Mouse (Mus musculus) layer of hippocampus, adult 9-11 months (tissue): ENCODE results near the gene Gucy2e.
A peak's percentile ranks its signal among the peaks of the same experiment; 100 is the strongest.

Experiments
- DNase-seq: peaks from one replicate; pipeline ENCODE4 v3.0.0; 2022

The Gucy2e gene

DNA sequence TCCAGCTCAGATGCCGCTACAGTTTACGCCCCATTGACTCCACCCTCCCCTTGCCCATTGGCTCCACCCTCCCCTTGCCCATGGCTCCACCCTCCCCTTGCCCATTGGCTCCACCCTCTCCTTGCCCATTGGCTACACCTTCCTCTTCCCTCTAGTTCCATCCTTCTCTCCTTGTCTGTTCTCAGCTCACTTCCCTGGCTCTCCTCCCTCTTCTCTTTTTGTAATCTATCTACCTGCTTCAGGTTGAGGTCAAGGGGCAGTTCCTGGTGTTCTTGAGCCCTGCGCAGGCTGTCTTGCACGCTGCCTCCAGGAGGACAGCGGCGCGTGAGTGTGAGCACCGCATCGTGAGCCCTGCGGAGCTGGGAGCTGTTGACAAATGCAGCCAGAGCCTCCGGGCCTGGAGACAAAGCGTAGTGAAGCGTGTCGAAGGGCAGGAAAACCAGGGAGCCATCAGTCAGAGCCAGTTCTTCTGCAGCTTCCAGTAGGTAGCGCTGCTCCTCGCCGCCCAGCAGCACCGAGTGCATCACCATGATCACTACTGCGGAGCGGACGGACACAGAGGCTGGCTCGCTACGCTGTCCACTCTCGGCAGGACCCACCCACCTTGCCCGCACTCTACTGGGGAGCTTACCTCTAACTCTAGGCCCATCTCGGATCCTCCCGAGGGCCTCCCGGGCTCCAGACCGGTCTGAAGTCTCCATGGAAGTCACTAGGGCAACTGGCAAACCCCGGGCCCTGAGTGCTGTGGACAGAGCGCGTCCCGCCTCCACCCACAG, 1.4 kb downstream of the Gucy2e start:
- DNase-seq = peak; percentile 78

DNA sequence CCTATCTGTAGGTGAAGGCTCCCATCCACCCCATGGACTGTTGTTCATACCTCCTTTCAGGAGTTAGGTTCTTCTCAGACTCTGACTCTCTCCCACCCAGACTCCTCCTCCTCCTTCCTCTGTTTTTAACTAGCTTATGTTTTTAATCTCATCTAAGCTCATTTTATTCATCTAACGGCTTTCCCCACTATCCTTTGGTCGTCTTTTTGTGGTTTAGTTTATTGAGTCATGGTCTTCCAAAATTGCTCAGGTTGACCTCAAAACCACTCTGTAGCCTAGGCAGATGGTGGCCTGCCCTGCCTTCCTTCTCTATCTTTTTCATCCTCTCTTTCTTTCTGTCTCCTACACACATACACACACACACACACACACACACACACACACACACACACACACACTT, 3.7 kb downstream of the Gucy2e start:
- no peak for DNase-seq

DNA sequence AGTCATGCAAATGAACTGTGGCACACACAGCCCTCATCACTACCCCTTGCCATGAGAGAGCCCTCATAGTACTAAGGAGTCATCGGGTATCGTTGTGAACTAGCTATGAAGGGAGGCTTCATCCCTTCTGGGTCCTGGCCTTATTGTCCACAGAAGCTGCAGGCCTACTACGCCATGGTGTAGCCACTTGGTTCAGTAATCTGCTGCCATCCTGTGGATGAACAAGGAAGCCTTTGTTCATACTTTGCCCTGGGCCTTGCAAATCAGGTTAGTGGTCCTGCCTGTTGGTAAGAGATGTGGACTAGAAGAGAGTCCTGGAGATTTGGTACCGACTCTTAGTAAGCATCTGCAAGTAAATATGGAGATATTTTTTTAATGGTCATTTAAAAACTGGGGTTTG, 6.4 kb downstream of the Gucy2e start:
- DNase-seq = no peak

DNA sequence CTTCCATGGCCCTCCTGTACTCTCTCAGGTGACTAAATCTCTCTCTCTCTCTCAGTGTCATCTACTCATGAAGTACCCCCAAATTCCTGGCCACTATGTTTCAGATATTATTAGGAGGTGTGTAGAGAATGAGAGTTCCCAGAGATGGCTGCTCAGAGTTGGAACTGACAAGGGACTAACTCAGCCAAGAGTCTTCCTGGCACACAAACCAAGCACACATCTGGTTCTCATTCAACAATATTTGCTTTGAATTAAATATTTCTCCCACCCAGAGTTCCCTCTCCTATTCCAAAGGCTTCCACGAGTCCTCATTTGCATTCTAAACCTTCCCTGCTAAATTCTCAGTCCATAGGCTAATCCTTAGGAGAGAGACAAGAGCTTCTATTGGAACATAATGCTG, 11.1 kb downstream of the Gucy2e start:
- no peak for DNase-seq

DNA sequence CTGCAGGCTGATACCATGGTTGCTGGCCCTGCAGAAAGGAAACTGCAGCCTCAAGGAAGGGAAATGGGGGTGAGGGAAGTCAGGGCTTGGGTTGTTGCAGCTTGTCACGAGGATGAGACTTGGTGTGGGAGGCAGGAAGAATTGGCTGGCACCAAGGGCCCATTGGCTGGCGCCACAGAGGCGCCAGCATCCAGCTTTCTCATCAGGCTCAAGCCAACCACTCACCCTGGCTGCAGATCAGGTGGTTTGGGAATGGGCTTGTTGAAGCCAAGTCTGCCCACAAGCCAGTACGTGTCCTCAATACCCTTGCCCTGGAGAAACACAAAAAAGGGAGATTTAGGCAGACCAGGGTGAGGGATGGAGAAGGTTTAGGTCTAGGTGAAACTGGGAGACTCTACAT, 13.7 kb downstream of the Gucy2e start:
- peak; percentile 35 for DNase-seq

DNA sequence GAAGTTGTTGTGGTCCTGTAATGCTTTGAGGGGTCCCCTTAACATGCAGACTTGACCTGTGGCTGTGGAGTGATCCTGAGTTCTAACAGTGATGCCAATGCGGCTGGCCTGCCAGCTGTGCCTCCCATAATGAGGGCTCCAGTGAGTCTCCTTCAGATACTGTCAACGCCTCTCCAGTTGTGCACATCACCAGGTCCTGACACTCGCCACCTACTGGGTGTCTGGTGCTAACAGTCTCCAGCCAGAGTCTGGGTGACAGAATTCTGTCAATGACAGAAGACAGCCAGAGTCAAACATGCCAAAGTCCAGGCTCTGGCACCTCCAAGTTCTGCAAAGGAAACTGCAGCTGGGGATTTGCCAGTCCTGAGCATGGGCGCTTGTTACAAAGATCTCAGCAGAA, 15.8 kb downstream of the Gucy2e start:
- no peak for DNase-seq

DNA sequence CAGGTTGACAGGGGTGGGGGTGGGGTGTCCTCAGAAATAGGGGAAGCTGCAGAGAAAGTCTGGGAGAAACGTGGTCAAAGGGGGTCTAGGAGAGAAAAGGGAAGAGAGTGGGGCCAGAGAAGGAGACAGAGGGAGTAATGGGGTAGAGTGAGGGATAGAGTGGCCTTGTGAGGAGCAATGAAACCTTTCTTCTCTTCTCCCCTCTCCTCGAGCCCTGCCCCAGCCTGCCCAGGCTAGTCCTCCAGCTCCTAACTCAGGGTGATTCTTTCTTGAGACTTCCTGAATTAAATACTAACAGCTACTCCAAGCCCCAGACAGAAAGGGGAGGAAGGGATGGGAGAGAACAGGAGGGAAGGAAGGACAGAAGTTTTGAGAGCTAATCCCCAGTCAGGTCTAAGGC, 18.2 kb downstream of the Gucy2e start:
- DNase-seq = no peak

DNA sequence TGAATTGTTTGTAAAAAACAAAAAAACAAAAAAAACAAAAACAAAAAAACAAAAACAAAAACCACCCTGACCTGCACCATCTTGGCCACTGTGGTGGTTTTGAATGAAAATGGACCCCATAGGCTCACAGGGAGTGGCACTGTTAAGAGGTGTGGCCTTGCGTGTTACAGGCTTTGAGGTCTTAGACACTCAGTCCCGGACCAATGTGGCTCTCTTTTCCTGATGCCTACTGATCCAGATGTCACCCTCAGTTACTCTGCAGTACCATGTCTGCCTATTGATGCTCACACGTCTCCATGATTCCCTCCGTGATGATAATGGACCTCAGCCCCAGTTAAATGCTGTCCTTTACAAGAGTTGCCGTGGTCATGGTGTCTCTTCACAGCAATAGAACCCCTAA, 19.4 kb downstream of the Gucy2e start:
- no peak for DNase-seq

DNA sequence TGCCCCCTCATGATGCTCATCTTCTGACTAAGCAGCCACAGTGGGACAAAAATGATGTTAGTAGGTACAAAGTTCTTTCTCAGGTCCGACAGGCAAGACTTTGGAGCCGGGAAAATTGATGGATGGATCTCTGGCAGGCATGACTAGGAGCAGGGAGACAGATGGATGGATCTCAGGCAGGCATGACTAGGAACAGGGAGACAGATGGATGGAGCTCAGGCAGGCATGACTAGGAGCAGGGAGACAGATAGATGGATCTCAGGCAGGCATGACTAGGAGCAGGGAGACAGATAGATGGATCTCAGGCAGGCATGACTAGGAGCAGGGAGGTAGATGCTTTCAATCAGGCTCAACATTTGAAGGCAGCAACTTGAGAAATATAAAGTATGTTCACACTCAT, 25.4 kb downstream of the Gucy2e start:
- DNase-seq = peak; percentile 80

DNA sequence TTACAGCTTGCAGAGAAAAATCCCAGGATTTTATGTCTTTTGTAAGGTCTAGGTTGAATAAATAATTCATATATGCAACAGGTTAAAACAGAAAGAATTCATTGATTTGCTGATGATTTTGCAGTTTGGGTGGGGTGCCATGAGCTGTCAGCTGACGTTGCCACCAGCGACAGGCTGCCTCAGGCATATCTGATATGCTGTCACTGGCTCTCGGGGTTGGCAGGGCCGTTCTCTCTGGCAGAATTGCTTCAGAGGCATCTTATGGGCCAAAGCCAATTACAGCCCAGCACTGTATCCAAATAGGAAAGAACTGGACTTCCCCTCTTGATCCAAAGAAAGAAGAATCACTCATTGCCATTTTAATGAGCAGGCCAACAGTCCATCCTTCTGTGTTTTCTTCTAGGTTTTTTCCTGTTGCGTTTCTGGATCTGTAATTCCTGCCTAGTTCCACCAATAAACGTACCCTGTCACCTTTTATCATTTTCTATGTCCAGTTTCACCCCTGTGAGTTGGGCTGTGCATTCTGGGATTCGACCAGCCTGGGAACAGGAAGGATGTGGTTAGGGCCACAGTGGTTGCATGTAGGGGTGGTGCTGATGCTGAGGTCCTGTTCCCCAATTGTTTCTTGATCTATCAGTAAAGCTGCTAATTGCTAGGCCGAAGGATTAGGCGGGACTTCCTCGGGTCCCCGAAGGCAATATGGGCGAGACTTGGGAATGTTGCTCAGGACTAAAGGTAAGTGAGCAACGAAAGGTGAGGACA, 34.2 kb downstream of the Gucy2e start:
- no peak for DNase-seq

DNA sequence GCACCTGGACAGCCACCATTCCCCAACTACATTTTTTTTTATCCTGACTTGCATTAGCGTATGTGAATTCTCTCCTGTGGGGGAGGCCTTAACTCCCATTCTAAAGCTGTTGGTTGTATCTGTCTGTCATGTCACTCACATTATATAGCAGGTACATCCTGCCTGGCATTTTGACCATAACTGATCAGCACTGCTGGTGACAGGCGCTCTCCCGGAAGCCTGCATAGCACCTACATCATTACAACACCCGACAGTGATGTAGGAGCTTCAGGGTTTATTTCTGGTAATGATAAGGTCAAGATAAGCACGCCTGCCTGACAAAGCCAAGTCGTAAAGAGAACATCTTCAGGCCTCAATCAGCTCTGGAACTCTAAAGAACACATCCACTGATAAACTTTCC, 36.6 kb downstream of the Gucy2e start:
- DNase-seq = no peak

DNA sequence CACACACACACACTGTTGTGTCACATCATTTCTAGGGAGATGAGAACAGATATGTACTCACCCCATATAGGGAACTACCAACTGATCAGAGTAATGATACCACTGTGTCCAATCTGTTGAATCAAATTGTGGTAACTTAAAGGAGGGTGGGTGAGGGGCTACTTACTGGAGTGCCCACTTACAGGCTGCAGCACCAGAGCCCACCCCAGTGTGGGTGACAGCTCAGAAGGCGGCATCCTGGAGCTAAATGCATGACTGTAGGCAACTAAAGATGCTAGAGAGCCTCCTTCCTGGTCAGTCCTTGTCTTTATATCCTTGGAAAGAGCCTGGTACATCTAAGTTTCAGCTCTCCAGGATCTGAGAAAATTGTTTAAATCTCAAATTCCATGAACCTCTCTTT, 37.6 kb downstream of the Gucy2e start:
- no peak for DNase-seq

DNA sequence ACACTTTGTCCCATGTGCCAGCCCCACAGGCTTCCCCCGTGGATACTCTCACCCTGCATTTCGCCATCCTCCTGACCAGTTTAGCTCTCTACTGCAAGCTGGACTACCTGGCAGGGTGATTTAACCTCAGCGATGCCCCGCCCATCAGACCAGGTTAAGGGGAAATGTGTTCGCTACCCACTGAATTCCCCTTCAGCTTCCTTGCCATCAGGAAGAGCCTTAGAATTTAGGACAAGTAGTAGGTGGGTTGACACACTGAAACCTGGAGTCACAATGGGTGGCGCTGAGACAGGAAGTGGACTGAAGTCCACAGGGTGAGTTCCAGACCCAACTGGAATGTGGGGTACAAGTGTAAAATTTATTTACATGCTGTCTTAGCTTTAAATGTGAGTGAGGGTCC, 39.1 kb downstream of the Gucy2e start, which contains the start of gene Alox8:
Gene Alox8 (minus strand): TSS at position 101 of the 400 bp plus-strand sequence.
- no peak for DNase-seq

DNA sequence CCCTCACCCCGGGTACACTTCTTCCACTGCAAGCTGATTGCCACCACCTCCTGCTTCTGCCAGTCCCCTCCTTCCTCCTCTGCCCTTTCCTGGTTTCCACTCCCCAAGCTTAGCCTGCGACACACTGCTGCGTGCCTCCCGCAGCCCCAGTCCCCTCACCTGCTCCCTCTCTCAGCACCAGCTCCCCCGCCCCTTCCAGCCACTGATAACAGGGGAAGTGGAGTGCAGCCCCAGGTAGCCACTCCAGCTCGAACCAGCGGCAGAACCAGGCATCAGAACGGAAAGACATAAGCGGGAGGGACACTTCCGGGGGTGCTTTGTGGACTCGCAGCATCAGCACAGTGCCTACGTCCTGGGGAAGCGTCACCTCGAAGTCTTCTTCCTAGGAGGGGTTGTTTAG, 39.6 kb downstream of the Gucy2e start:
- no peak for DNase-seq

DNA sequence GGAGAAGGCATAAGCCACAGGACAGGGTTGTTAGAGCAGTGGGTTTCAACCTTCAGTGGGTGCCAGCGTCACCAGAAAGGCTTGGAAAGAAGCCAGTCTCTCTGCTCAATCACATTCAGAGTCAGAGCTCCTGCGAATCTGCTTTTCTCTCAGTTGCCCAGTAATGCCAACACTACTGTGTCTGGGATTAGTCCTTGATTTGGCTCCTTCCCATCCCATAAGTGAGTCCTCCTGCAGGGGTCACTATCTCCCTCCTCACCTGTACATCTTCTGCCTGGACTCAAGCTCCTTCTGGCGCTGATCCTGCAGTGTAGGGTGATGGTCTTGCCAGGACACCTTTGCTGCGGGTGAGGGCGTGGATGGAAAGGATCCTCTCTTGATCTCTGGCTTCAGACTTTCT, 40.1 kb downstream of the Gucy2e start:
- DNase-seq = no peak

DNA sequence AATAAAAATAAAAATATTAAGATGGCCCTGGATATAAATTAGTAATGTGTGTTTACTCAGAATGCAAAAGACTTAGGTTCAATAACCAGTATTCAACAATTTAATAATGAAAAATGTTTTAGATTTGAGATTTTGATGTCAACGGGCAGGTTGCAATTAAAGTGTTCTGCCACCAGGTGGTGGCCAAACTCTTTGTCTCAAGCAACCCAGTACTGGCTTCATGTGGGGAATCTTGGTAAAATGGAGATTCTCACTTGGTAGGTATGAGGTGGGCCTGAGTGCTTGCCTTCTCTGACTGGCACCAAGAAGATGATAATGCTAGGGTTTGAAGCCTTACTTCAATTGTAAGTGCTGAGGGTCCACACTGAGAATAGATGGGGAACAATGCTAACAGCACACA, 44.0 kb downstream of the Gucy2e start:
- DNase-seq = no peak

DNA sequence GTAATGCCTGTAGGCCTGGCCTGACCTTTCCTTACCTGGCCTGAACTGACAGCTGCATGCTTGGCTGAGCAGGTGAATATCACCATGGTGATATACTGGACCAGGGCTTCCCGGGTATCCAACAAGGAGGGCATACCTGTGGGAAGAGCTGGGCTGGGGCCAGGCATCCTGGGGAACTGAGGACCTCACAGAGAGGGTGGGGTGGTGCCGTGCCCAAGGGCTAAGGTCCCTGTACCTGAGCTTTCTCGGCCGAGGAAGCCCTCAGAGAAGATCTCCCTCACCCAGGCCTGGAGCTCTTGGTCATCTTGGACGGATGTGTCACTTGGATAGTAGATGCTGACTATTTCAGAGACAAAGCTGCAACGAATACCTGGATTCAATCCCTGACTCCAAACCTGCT, 50.9 kb downstream of the Gucy2e start:
- no peak for DNase-seq

DNA sequence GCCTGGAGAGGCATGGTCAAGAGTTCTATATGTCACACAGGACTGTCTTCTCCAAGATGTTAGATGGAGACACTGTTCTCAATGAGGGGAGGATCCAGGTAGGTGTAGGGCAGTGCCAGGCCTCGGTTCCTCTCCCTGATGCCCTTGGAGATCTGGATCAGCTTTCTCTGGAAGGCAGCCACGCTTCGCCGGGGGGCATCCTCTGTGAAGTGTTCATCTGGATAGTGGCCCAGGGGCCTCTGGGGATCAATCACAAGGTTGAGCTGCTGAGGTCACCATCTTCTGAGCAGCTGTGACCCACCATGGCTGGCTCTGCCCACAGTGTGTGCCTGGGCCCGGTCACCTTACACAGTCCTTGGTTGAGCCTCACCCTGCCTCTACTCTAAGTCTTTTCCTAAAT, 51.8 kb downstream of the Gucy2e start:
- no peak for DNase-seq

DNA sequence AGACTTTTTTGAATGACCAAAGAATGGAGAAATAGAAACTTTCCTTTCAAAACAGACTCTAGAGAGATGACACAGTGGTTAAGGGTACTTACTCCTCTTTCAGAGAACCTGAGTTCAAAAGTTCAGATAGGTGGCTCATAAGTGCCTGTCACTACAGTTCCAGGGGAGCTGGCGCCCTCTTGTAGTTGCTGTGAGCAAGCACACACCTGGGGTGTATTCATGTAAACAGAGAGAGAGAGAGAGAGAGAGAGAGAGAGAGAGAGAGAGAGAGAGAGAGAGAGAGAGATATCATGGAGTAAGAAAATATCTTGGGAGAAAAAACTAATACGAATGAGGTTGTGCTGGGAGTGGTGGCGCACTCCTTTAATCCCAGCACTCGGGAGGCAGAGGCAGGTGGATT, 56.7 kb downstream of the Gucy2e start:
- DNase-seq = no peak

DNA sequence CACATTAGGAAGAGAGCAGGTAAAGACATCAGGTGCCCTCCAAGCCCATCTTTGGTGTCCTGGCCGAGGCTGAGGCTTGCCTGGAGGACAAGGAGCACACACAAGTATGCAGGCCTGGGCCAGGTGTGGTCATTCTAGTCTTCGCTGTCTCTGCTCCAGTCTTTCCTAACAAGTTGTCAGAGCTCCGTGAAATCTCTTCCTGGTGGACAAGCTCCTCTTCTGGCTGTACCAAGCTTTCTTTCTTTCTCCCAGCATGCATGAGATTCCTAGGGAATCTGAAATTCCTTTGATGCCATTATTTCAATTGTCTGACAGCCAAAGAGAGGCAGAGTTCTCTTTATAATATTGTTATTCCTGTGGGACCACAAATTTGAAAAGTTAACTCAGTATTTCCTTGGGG, 57.3 kb downstream of the Gucy2e start:
- no peak for DNase-seq

DNA sequence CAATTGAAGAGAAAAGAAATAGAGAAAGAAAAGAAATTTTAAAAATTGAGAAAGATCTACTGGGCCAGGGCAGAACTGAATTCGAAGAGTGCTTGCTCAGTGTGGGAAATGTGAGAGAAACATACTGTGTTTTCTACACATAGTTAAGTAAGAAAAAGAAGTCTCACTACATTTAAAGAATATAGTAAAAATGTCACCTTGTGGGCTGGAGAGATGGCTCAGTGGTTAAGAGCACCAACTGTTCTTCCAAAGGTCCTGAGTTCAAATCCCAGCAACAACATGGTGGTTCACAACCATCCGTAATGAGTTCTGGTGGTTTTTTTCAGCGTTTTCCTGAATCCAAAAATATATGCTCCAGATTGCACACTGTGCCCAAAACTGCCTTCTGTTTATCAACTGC, 58.3 kb downstream of the Gucy2e start:
- DNase-seq = no peak

DNA sequence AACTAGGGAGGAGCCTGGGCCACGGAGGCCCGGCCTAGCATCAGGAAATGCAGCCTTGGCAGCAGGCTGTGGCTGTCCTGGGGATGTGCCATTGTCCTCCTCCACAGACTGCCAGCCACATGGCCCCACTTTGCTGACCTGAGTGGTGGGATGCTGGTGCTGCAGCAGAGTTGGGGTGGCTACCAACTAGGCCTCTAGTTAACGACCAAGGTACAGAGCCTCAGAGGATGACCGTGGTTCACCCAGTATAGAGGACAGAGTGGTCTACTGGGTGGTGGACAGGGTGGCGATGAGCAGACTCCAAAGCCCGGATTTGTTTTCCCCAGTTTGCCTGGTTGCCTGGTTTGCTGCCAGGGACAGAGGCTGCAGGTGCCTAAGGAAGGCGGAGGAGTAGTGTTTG, 62.1 kb downstream of the Gucy2e start:
- no peak for DNase-seq

DNA sequence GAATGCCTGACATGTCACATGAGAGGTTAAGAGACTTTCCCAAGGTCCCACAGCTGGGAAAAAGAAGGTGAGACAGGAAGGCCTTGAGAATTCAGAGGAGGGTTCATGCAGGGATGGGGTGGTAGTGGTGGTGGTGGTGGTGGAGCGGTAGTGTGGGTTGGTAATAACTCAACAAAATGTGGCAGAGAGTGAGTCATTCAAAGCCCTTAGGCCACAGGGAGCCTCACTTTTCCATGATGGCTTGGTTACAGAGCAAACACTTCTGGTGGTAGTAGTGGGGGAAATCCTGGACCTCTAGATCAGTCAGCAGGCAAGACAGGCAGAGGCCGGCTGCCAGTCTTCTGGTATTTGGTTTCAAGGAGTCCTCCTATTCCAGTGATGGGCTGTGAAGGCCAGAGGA, 64.2 kb downstream of the Gucy2e start:
- no peak for DNase-seq

DNA sequence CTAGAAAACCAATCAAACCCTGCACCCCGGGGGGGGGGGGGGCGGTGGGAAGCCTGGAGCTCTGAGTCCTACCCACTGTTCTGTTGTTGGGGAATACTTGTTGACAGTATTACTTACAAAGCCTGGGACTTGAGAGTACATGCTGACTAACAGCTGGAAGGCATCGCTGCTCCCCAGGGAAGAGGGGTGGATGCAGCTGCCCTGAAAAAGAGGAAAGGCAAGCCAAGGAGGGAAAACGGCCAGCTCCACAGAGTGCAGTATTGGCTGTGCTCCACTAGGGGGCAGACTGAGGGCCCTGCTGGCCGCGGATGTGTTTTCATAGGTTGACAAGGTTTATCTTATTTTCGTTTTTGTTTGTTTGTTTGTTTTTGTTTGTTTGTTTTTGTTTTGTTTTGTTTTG, 65.2 kb downstream of the Gucy2e start:
- no peak for DNase-seq

DNA sequence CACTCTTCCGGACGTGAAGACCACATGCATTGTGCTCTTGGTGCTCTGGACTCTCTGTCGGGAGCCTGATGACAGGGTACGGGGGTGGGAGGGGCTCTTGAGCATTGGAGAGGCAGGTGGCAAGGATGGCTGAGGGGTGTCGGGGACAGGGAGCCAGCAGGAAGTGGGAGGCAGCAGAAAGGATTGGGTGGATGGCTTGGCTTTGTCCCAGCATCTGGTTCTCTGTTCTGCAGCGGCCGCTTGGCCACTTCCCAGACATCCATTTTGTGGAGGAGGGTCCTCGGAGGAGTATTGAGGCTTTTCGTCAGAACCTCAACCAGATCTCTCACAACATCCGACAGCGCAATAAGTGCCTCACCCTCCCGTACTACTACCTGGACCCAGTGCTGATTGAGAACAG, 67.5 kb downstream of the Gucy2e start:
- peak; percentile 41 for DNase-seq
